Mouse (Mus musculus) embryonic facial prominence, embryonic 14.5 days (tissue): ENCODE data around the gene Cnnm4. TPM values are rescaled to one million over a fixed set of nuclear protein-coding genes. Genes with fewer than 3 reads are reported as not detected.
"Not testable (repeated sequence)": the region's sequence is repeated elsewhere in the genome, so short reads cannot be mapped to it uniquely, and the experiment has no call there.

Source experiments
- ATAC-seq: fragments of 200-750 bp; cut with Nextera tagmentation; 2 replicates; pipeline ENCODE4 v1.8.0; 2017; ENCODE audit warnings: low read depth, moderate number of reproducible peaks, moderate TSS enrichment
- DNase-seq: peaks from one replicate; pipeline ENCODE4 v3.0.0-alpha.2; 2015; ENCODE audit warnings: low spot score
- H3K27ac ChIP-seq: fragments of 300-500 bp; sonication (generic); replicated peaks from 2 replicates; pipeline ENCODE4 v1.5.1; 2014; ENCODE audit warnings: low read depth, mild to moderate bottlenecking, low read length, moderate library complexity
- H3K27me3 ChIP-seq: fragments of 300-500 bp; sonication (generic); replicated peaks from 2 replicates; pipeline ENCODE4 v1.6.1; 2014; ENCODE audit warnings: low read length; ENCODE audit not compliant: control insufficient read depth, insufficient read depth
- H3K36me3 ChIP-seq: fragments of 300-500 bp; sonication (generic); 2 replicates; pipeline ENCODE4 v1.6.1; 2014; ENCODE audit warnings: low read length, mixed read lengths; ENCODE audit not compliant: control insufficient read depth, insufficient read depth
- H3K4me1 ChIP-seq: fragments of 300-500 bp; sonication (generic); 2 replicates; pipeline ENCODE4 v1.6.1; 2014; ENCODE audit warnings: antibody characterized with exemption, low read length; ENCODE audit not compliant: control insufficient read depth, insufficient read depth
- H3K4me2 ChIP-seq: fragments of 300-500 bp; sonication (generic); 2 replicates; pipeline ENCODE4 v1.6.1; 2014; ENCODE audit warnings: low read depth, mild to moderate bottlenecking, low read length, moderate library complexity, mixed read lengths
- H3K4me3 ChIP-seq: fragments of 300-500 bp; sonication (generic); 2 replicates; pipeline ENCODE4 v1.5.1; 2014; ENCODE audit warnings: low read depth, mild to moderate bottlenecking, low read length
- H3K9ac ChIP-seq: fragments of 300-500 bp; sonication (generic); 2 replicates; pipeline ENCODE4 v1.6.1; 2014; ENCODE audit warnings: low read depth, mild to moderate bottlenecking, low read length, moderate library complexity, mixed read lengths
- H3K9me3 ChIP-seq: fragments of 300-500 bp; sonication (generic); 2 replicates; pipeline ENCODE4 v1.6.1; 2016; ENCODE audit warnings: low read length; ENCODE audit not compliant: control insufficient read depth
- WGBS: fragments of 180-500 bp; shearing (Covaris S2); extraction: QIAGEN DNeasy Blood & Tissue Kit; methylation state at CpG from one replicate; pipeline ENCODE4 v1.1.7; 2014; 5-methylcytosine and 5-hydroxymethylcytosine counted together
- polyA plus RNA-seq: library from polyadenylated mRNA; unstranded; fragments of >200 nt; fragmentation: Nextera tagmentation; extraction: Ambion mirVana; gene quantifications from 2 replicates; pipeline ENCODE4 v1.2.1, GENCODE M21; 2014

The Cnnm4 gene
- polyA plus RNA-seq, 1 experiment from 2014 or later = 13.5 TPM

DNA sequence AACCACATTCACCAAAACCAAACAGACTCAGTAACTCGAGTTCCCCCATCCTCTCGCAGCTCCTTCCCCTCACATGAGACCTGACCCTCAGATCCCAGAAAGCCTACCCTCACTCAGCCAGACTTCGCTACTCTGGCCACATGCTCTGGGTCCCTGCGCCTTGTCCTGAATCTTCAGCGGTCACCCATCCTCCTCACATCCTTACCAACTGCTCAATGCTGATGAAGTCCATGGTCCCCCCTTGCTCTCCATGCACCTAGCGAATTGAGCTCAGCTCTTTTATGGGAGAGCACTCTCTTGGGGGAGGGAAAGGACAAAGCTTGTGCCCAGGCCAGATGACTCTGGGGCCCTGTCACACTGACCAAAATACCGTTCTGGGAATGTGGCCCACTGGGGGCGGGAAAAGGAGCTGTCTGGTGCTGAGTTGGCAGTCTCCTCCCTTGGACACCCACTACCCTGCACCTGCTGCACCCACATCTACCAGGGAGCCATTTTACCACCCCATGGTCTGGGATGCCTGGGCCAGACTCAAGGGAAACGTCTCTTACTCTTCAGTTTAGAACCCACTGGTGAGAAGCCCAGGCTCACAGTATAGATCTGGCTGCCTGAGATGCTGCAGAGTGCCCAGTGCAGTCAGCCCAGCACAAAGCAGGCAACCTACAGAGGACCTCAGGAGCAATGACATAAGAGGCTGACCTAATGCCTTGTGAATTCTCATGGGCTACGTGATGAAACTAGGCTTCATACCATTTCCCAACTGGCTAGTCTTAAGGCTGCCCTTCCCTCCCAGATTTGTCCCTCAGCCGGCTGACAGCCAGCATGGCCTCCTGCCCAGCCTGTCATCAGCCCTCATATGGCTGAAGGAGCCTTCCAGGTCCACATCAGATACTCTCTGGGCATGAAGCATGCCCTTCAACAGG is 64.3 kb downstream of the Cnnm4 start:
- DNase-seq (no peak), ATAC-seq (no peak)
- no peak overlapping the region for H3K4me3 ChIP-seq
- no peaks in the 10 kb centered on the region for H3K27me3 ChIP-seq
- H3K27ac ChIP-seq = no peak overlapping the region
- no peaks in the 10 kb centered on the region for H3K9me3 ChIP-seq
- no peaks in the 10 kb centered on the region for H3K4me1 ChIP-seq
- H3K36me3 ChIP-seq = peaks cover 35% of the 10 kb centered on the region
- no peak overlapping the region for H3K4me2 ChIP-seq
- no peak overlapping the region for H3K9ac ChIP-seq
- 84% methylated on average over 11 of the region's 11 CpGs for WGBS

DNA sequence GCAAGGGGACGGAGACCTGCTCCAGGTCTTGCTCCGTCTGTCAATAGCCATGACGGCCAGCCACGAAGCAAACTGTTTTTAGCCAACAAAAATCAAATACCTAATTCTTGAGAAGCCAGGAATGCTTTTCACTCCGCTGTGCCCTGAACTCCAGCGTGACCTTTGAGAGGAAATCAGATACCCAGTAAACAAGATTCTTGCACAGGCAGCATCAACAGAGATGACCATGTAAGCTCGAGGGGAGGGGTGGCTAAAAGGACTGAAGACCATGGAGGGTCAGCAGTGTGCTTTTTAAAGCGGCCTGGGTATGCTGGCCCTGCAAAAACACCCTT is 64.9 kb downstream of the Cnnm4 start:
- DNase-seq = no peak
- no peak overlapping the region for H3K9ac ChIP-seq
- no peak overlapping the region for H3K27ac ChIP-seq
- no peaks in the 10 kb centered on the region for H3K9me3 ChIP-seq
- H3K4me2 ChIP-seq = no peak overlapping the region
- no peaks in the 10 kb centered on the region for H3K27me3 ChIP-seq
- H3K36me3 ChIP-seq = peaks cover 40% of the 10 kb centered on the region
- no peak overlapping the region for H3K4me3 ChIP-seq
- H3K4me1 ChIP-seq = no peaks in the 10 kb centered on the region
- 52% methylated on average over 8 of the region's 8 CpGs for WGBS
- ATAC-seq = no peak

DNA sequence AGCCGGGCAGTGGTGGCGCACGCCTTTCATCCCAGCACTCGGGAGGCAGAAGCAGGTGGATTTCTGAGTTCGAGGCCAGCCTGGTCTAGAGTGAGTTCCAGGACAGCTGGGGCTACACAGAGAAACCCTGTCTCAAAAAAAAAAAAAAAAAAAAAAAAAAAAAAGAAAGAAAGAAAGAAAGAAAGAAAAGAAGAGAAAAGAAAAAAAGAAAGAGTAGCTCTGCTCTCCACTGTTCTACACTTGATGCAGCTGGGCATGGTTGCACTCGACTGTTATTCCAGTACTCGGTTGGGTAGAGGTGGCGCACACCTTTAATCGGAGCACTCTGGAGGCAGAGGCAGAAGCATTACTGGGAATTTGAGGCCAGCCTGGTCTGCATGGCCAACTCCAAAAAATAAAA is 65.4 kb downstream of the Cnnm4 start, which contains the start of gene Ankrd23:
Gene Ankrd23, minus strand, starts transcription at position 101 of the 400 bp plus-strand sequence.
- not testable (repeated sequence) for H3K27ac ChIP-seq, H3K4me1 ChIP-seq, H3K4me2 ChIP-seq, H3K27me3 ChIP-seq, H3K4me3 ChIP-seq, ATAC-seq, H3K9me3 ChIP-seq, H3K9ac ChIP-seq, DNase-seq
- WGBS = 95% methylated on average over 9 of the region's 9 CpGs
- peaks cover 44% of the 10 kb centered on the region for H3K36me3 ChIP-seq

DNA sequence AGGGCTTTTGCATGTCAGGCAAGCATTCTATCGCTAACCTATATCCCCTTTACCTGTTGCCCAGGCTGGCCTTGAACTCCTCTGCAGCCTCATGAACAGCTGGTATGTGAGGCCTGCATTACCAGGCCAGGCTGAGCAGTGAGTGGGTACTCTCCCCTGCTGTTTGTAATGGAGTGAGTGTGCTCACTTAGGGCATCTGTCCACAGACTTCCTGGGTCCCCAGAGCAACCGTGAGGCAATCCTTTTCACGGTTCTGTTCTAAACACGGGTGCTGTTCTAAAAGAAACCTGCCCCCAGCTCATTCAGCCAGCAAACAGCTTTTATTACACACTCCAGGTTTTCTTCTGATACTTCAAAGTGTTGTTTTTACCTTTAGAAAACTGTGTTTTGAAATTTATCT is 67.3 kb downstream of the Cnnm4 start:
- no peaks in the 10 kb centered on the region for H3K27me3 ChIP-seq
- no peak overlapping the region for H3K9ac ChIP-seq
- no peak overlapping the region for H3K4me3 ChIP-seq
- 79% methylated on average over 4 of the region's 4 CpGs for WGBS
- H3K27ac ChIP-seq = no peak overlapping the region
- no peak overlapping the region for H3K4me2 ChIP-seq
- H3K9me3 ChIP-seq = no peaks in the 10 kb centered on the region
- no peaks in the 10 kb centered on the region for H3K4me1 ChIP-seq
- peaks cover 42% of the 10 kb centered on the region for H3K36me3 ChIP-seq
- no peak for ATAC-seq
- DNase-seq = no peak

DNA sequence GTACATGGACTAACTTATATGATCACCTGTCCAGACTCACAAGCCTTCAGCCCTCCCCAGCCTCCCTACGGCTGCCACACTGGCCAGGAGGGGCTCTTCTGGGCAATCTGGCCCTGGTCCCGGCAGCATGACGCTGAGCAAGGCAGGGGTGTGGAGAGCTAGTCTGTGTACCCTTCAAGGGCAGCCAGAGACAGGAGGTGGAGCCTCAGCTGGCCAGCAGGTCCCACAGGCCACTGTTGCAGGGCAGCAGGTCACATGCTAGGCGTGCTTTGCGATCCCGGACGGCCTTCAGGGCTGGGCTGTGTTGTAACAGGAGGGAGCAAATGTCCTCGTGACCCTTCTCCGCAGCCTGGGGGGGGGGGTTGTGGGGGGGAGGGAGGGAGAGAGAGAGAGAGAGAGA is 67.8 kb downstream of the Cnnm4 start, which contains the start of gene Gm42417:
Gene Gm42417, minus strand, starts transcription at position 244 of the 400 bp plus-strand sequence.
- H3K9ac ChIP-seq = no peak within 1 kb of the TSS
- no peak within 1 kb of the TSS for H3K27ac ChIP-seq
- H3K36me3 ChIP-seq = peaks cover 42% of the 10 kb centered on the region
- H3K27me3 ChIP-seq = no peaks in the 10 kb centered on the region
- no peak within 1 kb of the TSS for H3K4me3 ChIP-seq
- no peaks in the 10 kb centered on the region for H3K4me1 ChIP-seq
- ATAC-seq = no peak
- 44% methylated on average over 8 of the region's 9 CpGs for WGBS
- no peaks in the 10 kb centered on the region for H3K9me3 ChIP-seq
- no peak for DNase-seq
- no peak within 1 kb of the TSS for H3K4me2 ChIP-seq

DNA sequence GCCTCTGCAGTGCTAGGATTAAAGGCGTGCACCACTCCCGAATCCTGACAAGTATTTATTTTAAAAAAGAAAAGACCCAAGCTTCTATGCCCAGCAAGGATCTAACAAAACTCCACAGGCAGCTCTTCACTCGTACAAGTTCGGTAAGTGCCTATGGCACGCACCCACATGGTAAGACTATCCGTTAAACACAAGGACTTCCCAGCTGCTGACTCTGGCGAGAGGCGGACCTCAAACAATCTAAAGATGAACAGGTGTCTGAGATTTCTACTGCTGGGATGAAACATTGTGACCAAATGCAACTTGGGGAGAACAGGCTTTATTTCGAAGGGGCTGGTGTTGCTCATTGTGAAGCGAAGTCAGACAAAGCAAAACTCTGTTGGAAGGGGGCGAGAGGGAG is 68.7 kb downstream of the Cnnm4 start:
- no peak overlapping the region for H3K27ac ChIP-seq
- no peak for DNase-seq
- WGBS = 83% methylated on average over 11 of the region's 11 CpGs
- peak; percentile 49; the same call in 1 of the 2 replicates for ATAC-seq
- no peaks in the 10 kb centered on the region for H3K4me1 ChIP-seq
- H3K9me3 ChIP-seq = no peaks in the 10 kb centered on the region
- H3K4me3 ChIP-seq = no peak overlapping the region
- H3K9ac ChIP-seq = no peak overlapping the region
- no peak overlapping the region for H3K4me2 ChIP-seq
- no peaks in the 10 kb centered on the region for H3K27me3 ChIP-seq
- peaks cover 42% of the 10 kb centered on the region for H3K36me3 ChIP-seq

DNA sequence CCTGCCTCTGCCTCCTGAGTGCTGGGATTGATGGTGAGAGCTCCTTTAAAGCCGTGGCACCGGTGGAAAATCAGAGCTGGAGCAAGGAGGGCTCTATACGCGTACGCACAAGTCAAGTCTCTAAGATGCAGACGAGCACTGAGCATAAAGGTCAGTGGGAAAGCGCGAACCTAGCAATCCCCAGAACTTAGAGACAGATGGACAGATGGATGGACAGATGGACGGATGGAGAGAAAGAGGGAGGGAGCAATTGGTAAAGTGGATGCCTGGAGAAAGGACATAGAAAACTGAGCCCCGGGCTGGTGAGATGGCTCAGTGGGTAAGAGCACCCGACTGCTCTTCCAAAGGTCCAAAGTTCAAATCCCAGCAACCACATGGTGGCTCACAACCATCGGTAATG is 69.4 kb downstream of the Cnnm4 start:
- H3K27ac ChIP-seq = no peak overlapping the region

DNA sequence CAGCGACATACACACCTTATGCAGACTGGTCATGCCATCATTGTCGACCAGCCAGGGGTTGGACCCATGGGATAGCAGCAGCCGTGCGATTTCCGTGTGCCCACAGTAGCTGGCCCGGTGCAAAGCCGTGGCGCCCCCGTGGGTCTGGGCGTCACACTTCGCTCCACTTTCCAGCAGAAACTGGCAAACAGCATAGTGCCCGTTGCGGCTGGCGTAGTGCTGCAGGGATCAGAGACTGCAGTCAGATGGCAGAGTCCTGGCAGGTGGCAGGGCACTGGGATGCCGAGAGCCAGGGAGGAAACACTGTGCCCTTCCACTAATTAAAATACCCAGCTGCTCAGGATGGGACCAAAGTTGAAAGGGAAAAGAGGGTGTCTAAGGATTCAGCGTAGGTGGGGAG is 70.4 kb downstream of the Cnnm4 start:
- Histone ChIP-seq H3K4me3 (no peak overlapping the region), H3K4me1 (peaks cover 5% of the 10 kb centered on the region; the same call in 1 of the 2 replicates), H3K4me2 (no peak overlapping the region), H3K9ac (no peak overlapping the region), H3K9me3 (no peaks in the 10 kb centered on the region), H3K27ac (no peak overlapping the region), H3K36me3 (peaks cover 42% of the 10 kb centered on the region), H3K27me3 (no peaks in the 10 kb centered on the region)
- DNase-seq = no peak
- WGBS = 96% methylated on average over 16 of the region's 16 CpGs
- no peak for ATAC-seq

More for the DNA sequence above, 69.4 kb downstream of the Cnnm4 start:
- H3K4me1 ChIP-seq = no peaks in the 10 kb centered on the region
- no peaks in the 10 kb centered on the region for H3K9me3 ChIP-seq
- no peak overlapping the region for H3K4me2 ChIP-seq
- 94% methylated on average over 12 of the region's 12 CpGs for WGBS
- peaks cover 42% of the 10 kb centered on the region for H3K36me3 ChIP-seq
- H3K9ac ChIP-seq = no peak overlapping the region
- no peak for DNase-seq
- H3K4me3 ChIP-seq = no peak overlapping the region
- no peaks in the 10 kb centered on the region for H3K27me3 ChIP-seq
- no peak for ATAC-seq

DNA sequence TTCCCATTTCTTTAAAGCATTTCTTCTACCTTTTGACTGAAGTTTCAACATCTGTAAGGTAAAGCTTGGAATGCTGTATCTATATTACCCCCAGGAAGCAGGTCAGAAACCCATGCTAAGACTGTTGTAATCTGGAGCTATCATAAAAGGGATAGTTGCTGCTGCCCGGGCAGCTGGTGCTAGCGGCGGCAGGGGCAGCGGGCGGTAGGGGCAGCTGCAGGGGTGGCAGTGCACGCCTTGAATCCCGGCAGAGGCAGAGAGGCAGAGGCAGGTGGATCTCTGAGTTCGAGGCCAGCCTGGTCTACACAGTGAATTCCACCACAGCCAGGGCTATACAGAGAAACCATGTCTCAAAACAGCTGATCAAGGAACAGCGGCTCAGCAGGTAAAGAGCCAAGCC is 71.5 kb downstream of the Cnnm4 start:
- no peak for DNase-seq
- no peak overlapping the region for H3K27ac ChIP-seq
- H3K4me2 ChIP-seq = no peak overlapping the region
- H3K9ac ChIP-seq = no peak overlapping the region
- H3K27me3 ChIP-seq = no peaks in the 10 kb centered on the region
- no peaks in the 10 kb centered on the region for H3K9me3 ChIP-seq
- ATAC-seq = no peak
- H3K36me3 ChIP-seq = peaks cover 39% of the 10 kb centered on the region
- H3K4me3 ChIP-seq = no peak overlapping the region
- H3K4me1 ChIP-seq = peaks cover 9% of the 10 kb centered on the region
- 92% methylated on average over 9 of the region's 9 CpGs for WGBS
